Mouse (Mus musculus) kidney, postnatal 10 days (tissue): ENCODE data around the gene Hcfc2.
A peak's percentile ranks its signal among the peaks of the same experiment; 100 is the strongest.

Experiments used
- DNase-seq: peaks from one replicate; pipeline ENCODE4 v3.0.0; 2021; ENCODE audit warnings: mixed read lengths

Gene Hcfc2

GRCm38 (mm10) chr10:82777075-82777474 is 81.1 kb downstream of the Hcfc2 start:
- no peak for DNase-seq

- peak; percentile 63 for DNase-seq
These were observed 81.9 kb downstream of the Hcfc2 start for GRCm38 (mm10) chr10:82777886-82778285.

GRCm38 (mm10) chr10:82778791-82779549 is 83.0 kb downstream of the Hcfc2 start:
- DNase-seq = no peak

GRCm38 (mm10) chr10:82779831-82780230 is 83.9 kb downstream of the Hcfc2 start:
- no peak for DNase-seq

GRCm38 (mm10) chr10:82780322-82780721 is 84.4 kb downstream of the Hcfc2 start:
- DNase-seq = no peak

- no peak for DNase-seq
These were observed 84.9 kb downstream of the Hcfc2 start for GRCm38 (mm10) chr10:82780816-82781215.

- no peak for DNase-seq
These were observed 86.5 kb downstream of the Hcfc2 start for GRCm38 (mm10) chr10:82782472-82782871.

GRCm38 (mm10) chr10:82789181-82789580 is 93.2 kb downstream of the Hcfc2 start:
- DNase-seq = no peak

GRCm38 (mm10) chr10:82790504-82790903 is 94.5 kb downstream of the Hcfc2 start:
- DNase-seq = no peak

- DNase-seq = no peak
These were observed 95.8 kb downstream of the Hcfc2 start for GRCm38 (mm10) chr10:82791713-82792112.
